Mouse (Mus musculus) stomach, postnatal 0 days (tissue): ENCODE results near the gene Plxdc2. TPM values are rescaled to one million over a fixed set of nuclear protein-coding genes. Genes with fewer than 3 reads are reported as not detected.

Source experiments
- ATAC-seq: fragments of 200-750 bp; cut with Nextera tagmentation; 2 replicates; pipeline ENCODE4 v1.8.0; 2017; ENCODE audit not compliant: low FRiP score, low TSS enrichment
- DNase-seq: peaks from one replicate; pipeline ENCODE4 v3.0.0-alpha.2; 2016; ENCODE audit warnings: low spot score
- H3K27ac ChIP-seq: fragments of 300-500 bp; sonication (generic); replicated peaks from 2 replicates; pipeline ENCODE4 v1.5.1; 2014; ENCODE audit warnings: mild to moderate bottlenecking, control low read depth
- H3K27me3 ChIP-seq: fragments of 300-500 bp; sonication (generic); 2 replicates; pipeline ENCODE4 v1.6.1; 2014; ENCODE audit warnings: low read length; ENCODE audit not compliant: control insufficient read depth, insufficient read depth
- H3K36me3 ChIP-seq: fragments of 300-500 bp; sonication (generic); 2 replicates; pipeline ENCODE4 v1.6.1; 2014; ENCODE audit warnings: low read length, mixed read lengths; ENCODE audit not compliant: control insufficient read depth, insufficient read depth
- H3K4me1 ChIP-seq: fragments of 300-500 bp; sonication (generic); replicated peaks from 2 replicates; pipeline ENCODE4 v1.6.1; 2014; ENCODE audit warnings: antibody characterized with exemption; ENCODE audit not compliant: control insufficient read depth, insufficient read depth
- H3K4me2 ChIP-seq: fragments of 300-500 bp; sonication (generic); replicated peaks from 2 replicates; pipeline ENCODE4 v1.6.1; 2014; ENCODE audit warnings: low read depth, mild to moderate bottlenecking, control low read depth, moderate library complexity
- H3K4me3 ChIP-seq: fragments of 300-500 bp; sonication (generic); 2 replicates; pipeline ENCODE4 v1.5.1; 2014; ENCODE audit warnings: low read depth, low read length, control low read depth
- H3K9ac ChIP-seq: fragments of 300-500 bp; sonication (generic); 2 replicates; pipeline ENCODE4 v1.6.1; 2014; ENCODE audit warnings: mild to moderate bottlenecking, low read length, control low read depth, mixed read lengths
- H3K9me3 ChIP-seq: fragments of 300-500 bp; sonication (generic); 2 replicates; pipeline ENCODE4 v1.6.1; 2016; ENCODE audit warnings: low read length; ENCODE audit not compliant: control insufficient read depth
- CTCF ChIP-seq: IDR thresholded peaks from 2 replicates; pipeline ENCODE4 v1.5.1; 2016; ENCODE audit warnings: antibody characterized with exemption, low read depth, mild to moderate bottlenecking, moderate library complexity
- EP300 ChIP-seq: optimal IDR thresholded peaks from 2 replicates; pipeline ENCODE3; 2016; ENCODE audit warnings: antibody characterized with exemption
- WGBS: fragments of 180-500 bp; shearing (Covaris S2); extraction: QIAGEN DNeasy Blood & Tissue Kit; methylation state at CpG from one replicate; pipeline ENCODE4 v1.1.7; 2014; 5-methylcytosine and 5-hydroxymethylcytosine counted together
- polyA plus RNA-seq: library from polyadenylated mRNA; unstranded; fragments of >200 nt; fragmentation: Nextera tagmentation; extraction: Ambion mirVana; gene quantifications from 2 replicates; pipeline ENCODE4 v1.2.1, GENCODE M21; 2015

Gene Plxdc2
- polyA plus RNA-seq, 1 experiment from 2014 or later: 34.3 TPM

- no peaks in the 10 kb centered on the region for H3K4me1 ChIP-seq
- peak overlapping the region; percentile 64 for H3K9ac ChIP-seq
- peak overlapping the region; percentile 84 for H3K4me2 ChIP-seq
- H3K9me3 ChIP-seq: no peaks in the 10 kb centered on the region
- ATAC-seq: peak; percentile 47; the same call in 1 of the 2 replicates
- under 1% methylated on average over 22 of the region's 22 CpGs for WGBS
- TF ChIP-seq EP300: no peak
- no peak for TF ChIP-seq CTCF
- H3K27ac ChIP-seq: peak overlapping the region; percentile 77
- peak; percentile 19 for DNase-seq
- peak overlapping the region; percentile 67 for H3K4me3 ChIP-seq
- H3K36me3 ChIP-seq: no peaks in the 10 kb centered on the region
- no peaks in the 10 kb centered on the region for H3K27me3 ChIP-seq
Measured at GRCm38 (mm10) chr2:16355611-16356105, 446 bp upstream of the Plxdc2 start.

GRCm38 (mm10) chr2:16356921-16357837 lies 1.1 kb downstream of the Plxdc2 start:
- H3K27ac ChIP-seq: peak overlapping the region; percentile 77
- no peaks in the 10 kb centered on the region for H3K36me3 ChIP-seq
- no peaks in the 10 kb centered on the region for H3K27me3 ChIP-seq
- H3K4me3 ChIP-seq: peak overlapping the region; percentile 67
- no peaks in the 10 kb centered on the region for H3K9me3 ChIP-seq
- ATAC-seq: no peak
- no peaks in the 10 kb centered on the region for H3K4me1 ChIP-seq
- no peak for TF ChIP-seq EP300
- peak; percentile 40 for TF ChIP-seq CTCF
- DNase-seq: peak; percentile 15
- peak overlapping the region; percentile 64 for H3K9ac ChIP-seq
- 7% methylated on average over 33 of the region's 33 CpGs for WGBS
- peak overlapping the region; percentile 84 for H3K4me2 ChIP-seq

DNA sequence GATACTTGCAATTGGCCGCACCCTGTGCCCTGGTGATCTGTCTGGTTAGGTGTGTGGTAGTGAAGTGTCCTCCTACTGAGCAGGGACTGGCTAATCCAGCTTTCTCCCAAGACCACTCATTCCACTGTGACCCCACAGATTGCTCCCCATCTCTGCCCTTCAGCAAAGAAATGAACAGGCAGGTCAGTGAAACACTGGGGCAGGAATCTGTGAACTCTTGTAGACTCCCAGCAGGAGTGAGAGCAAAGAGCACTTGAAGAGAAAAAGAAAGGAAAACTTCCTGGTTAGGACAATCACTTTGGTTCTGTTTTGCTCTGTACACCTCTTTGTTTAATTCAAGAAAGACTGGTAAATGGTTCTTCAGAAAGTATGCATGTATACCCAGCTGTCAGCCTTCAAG lies 1.8 kb downstream of the Plxdc2 start:
- DNase-seq: no peak
- Histone ChIP-seq H3K27me3 (no peaks in the 10 kb centered on the region), H3K9me3 (no peaks in the 10 kb centered on the region), H3K36me3 (no peaks in the 10 kb centered on the region), H3K4me1 (no peaks in the 10 kb centered on the region), H3K4me2 (peak overlapping the region; percentile 84), H3K9ac (no peak overlapping the region), H3K27ac (peak overlapping the region; percentile 40; the same call in 1 of the 2 replicates), H3K4me3 (peak overlapping the region; percentile 67)
- no peak for TF ChIP-seq CTCF
- no peak for TF ChIP-seq EP300
- no peak for ATAC-seq
- WGBS: 32% methylated on average over 1 of the region's 1 CpGs

DNA sequence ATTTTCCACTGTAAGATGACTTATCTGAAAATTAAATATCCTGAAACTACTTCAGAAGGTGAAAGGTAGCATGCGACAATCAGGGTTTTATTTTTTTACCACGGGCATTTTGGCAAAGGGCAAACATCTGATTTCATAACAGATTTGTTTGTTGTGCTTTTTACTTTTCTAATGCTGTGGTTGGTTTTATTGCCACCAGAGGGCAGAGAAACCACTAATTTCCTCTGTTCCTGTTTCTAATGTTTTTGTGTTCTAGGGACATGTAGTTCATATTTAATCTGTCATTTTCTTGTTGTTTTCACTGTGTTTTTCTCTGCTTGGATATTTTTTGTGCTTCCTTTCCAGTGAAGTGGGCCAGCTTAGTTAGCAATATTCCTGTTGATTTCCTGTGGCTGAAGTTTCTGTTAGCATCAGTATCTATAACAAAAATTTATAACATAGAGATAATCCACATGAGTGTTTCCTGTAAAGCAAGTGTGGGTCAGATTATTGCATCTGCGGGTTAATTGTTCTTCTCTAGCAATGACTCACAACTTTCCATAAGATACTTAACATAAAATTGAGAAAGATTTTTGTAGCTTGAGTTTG lies 3.3 kb downstream of the Plxdc2 start:
- no peak overlapping the region for H3K4me2 ChIP-seq
- DNase-seq: no peak
- H3K4me3 ChIP-seq: no peak overlapping the region

DNA sequence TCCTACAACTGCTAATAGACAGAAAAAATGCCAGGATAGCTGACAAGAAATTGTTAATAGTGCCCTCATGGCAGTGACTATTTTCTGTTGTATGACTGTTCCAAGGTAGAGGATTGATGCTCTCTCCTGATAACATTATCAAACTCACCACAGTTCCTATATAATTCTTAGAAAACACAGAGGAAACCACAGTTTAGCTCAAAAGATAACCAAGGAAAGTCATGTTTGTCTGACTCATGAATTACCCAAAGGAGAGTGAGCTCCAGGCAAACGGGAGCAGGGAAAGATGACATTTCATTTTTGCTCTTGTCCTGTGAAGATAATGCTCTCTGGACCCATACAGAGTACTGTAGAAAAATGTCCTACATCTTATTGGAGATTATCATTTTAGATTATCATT lies 8.6 kb downstream of the Plxdc2 start:
- H3K4me3 ChIP-seq: no peak overlapping the region
- no peak for ATAC-seq
- DNase-seq: no peak
- no peak overlapping the region for H3K9ac ChIP-seq
- H3K36me3 ChIP-seq: no peaks in the 10 kb centered on the region
- no peaks in the 10 kb centered on the region for H3K27me3 ChIP-seq
- 44% methylated on average over 1 of the region's 1 CpGs for WGBS
- H3K27ac ChIP-seq: no peak overlapping the region
- H3K4me1 ChIP-seq: no peaks in the 10 kb centered on the region
- H3K9me3 ChIP-seq: no peaks in the 10 kb centered on the region
- H3K4me2 ChIP-seq: no peak overlapping the region
- TF ChIP-seq EP300 (no peak), CTCF (no peak)

More for the DNA sequence above, 3.3 kb downstream of the Plxdc2 start:
- WGBS: 34% methylated on average over 3 of the region's 3 CpGs
- no peaks in the 10 kb centered on the region for H3K4me1 ChIP-seq
- no peaks in the 10 kb centered on the region for H3K36me3 ChIP-seq
- no peak for TF ChIP-seq EP300
- TF ChIP-seq CTCF: peak; percentile 79
- no peaks in the 10 kb centered on the region for H3K9me3 ChIP-seq
- H3K9ac ChIP-seq: no peak overlapping the region
- H3K27ac ChIP-seq: no peak overlapping the region
- no peak for ATAC-seq
- H3K27me3 ChIP-seq: no peaks in the 10 kb centered on the region
